Mouse (Mus musculus): Measurements from ENCODE around the gene Slc2a12.

The Slc2a12 gene

DNA sequence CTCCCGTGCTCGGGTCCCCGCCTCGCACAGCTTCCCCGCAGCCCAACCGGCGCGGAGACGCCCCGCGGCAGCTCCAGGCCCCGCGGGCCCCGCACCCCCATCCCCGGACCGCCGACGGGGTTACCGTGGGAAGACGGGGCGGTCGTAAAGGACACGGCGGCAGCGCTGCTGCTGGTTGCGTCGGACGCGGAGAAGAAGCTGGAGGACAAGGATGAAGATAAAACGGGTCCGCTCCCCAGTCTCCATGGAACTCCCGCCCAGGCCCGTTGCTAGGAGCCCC is 86.1 kb downstream of the Slc2a12 start:
- no peak for DNase-seq

DNA sequence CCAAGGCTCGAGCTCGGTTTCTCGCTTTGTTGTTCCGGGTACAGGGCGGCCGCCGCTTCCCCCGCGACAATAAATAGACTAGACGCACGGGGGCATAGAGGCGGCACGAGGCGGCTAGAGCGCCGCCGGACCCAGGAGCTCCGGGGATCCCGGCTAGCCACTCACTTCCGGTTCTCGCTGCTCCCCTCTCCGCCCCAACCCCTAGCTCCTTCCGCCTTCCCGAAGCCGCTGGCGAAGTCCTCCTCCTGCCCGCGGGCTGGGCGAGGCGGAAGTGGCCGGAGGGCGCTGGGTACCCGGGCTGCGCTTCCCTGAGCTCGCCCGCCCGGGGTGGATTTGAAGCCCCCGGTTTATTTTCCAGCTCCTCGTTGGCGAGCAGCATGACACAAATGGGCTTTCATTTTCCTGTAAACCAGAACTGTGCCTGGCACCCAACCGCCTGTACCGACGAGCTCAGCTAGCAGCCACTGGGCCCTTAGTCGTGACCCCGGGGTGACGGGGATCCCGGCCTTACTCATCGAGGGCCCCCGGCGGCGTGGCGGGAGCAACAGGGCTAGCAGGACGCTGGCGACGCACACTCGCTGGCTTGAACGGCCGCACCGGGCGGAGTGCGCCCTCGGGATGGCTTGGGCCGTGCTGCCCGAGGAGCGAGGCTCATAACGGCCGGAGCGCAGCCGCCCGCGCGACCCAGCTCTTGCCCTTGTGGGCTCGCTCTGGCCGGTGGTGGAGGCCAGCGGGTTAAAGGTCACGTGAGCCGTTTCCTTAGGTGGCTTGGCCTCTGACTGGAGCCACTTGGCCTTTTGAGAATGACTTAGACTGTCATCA is 86.7 kb downstream of the Slc2a12 start, which contains the start of gene Tbpl1:
TSS of gene Tbpl1 (minus strand) at position 667 of the 822 bp plus-strand sequence.
- DNase-seq, result peak; percentile 97

DNA sequence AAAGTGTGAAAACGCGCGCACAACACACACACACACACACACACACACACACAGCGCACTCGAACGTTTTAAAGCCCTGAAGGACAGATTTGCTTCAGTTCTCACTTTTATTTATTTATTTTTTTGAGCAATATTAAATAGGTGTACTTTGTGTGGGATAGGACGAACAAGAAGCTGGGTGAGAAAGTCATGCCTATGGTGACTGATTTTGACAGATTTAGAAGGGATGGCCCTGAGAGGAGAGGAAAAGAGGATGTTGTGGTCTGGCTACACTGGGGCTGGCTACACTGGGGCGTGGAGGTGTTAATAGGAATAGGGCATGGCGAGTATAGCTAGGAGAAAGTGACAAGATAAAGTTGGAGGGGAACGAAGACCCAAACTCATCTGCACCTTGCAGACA is 87.4 kb downstream of the Slc2a12 start:
- peak; percentile 65 for DNase-seq

DNA sequence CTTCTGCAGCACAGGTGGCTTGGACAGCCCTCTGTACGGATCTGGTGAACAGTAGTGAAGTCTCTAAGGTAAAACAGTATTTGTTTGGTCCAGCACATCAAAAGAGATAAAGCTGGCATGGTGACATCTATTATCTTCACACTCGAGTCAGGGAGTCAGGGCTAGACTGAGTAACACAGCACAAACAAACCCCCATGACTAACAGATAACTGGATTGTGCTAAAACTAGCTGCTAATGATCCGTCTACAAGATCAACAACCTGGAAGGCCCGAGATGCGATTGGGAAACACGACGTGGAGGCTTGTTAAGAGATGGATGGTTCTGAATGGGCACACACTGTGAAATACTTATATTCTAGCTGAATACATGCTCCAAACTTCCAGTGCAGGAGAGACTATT is 101.1 kb downstream of the Slc2a12 start:
- DNase-seq, result no peak

DNA sequence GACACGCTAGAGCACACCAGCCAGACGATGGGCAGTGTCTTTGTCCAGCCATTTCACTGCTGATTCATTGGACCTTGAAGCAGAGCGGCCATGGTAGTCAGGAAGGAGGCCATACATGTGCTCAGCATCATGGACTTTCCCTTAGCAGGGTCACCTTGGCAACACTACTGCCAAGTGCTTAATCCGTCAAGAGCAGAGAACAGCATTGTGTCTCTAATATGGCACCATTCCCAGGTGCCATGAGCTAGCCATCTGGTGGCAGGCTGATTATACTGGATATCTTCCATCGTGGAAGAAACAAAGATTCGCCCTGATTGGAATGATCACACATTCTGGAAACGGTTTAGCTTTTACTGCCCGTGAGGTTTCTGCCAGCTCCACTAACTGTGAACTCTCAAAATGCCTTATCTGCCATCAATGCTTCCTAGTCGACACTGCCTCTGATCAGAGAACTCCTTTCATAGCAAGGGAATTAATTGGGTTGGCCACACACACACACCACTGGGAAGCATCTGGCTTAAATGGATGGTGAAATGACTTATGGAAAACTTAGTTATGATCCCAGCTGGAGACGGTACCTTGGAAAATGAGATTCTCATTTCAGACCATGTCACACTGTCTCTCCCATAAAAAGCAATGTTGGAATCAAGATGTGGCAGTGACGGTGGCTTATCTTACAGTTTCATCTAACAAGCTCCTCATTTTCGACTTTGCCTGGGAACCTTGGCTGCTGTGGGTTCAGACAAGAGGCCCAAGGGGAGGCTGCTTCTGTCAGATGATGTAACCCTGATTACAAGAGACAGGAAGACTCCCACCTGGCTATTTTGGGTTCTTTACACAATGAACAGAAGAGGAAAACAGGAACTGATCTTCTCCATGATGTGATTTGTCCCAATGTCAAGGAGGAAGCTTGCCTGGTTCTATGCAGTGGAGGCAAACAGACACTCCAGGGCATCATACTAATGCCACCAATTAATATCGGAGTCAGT is 101.8 kb downstream of the Slc2a12 start:
- peak; percentile 85 for DNase-seq

DNA sequence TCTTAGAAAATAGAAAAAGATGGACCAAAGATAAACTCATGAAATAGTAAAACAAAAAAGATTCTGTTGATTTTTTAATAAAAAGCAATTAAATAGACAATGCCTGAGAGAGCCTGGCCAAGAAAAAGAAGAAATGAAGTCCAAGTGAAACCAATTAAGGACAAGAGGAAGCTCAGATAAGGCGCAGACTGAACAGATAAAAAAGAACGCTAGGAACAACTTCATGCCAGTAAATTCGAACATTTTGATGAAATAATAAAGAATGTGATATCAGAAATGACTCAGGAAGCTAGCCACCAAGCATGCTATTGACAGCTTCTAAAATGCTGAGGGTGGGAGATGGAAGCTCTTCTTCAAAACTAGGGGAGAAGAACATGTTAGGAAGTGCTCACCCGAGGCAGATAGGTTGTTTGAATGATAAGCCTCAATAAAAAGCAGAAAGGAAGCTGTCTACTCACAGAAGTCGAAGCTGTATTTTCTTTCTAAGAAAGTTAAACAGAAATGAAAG is 106.4 kb downstream of the Slc2a12 start:
- no peak for DNase-seq
